Mouse (Mus musculus) MEL (cell line): ENCODE results near the gene Pla2g2c.

Source experiments
- MAX ChIP-seq: IDR thresholded peaks from 2 replicates; pipeline ENCODE4 v1.6.1; 2011; ENCODE audit warnings: low read length, improper control_type of control experiment
- POLR2A ChIP-seq, 2 experiments: IDR thresholded peaks; 2 replicates each; pipeline ENCODE4 v1.6.1; 2011 to 2012; ENCODE audit warnings: low read length in 2 of 2, mild to moderate bottlenecking in 2 of 2, control low read depth in 1 of 2, improper control_type of control experiment in 1 of 2, low read depth in 1 of 2, moderate library complexity in 1 of 2; ENCODE audit not compliant: control insufficient read depth in 1 of 2, insufficient read depth in 1 of 2, poor library complexity in 1 of 2

- no peak for TF ChIP-seq MAX
- TF ChIP-seq POLR2A (IDR thresholded peaks at IDR 0.05; ENCODE audit: control insufficient read depth in 1 of 2, insufficient read depth in 1 of 2, low read depth in 1 of 2, low read length in 2 of 2, poor library complexity in 1 of 2), result no peak
These were observed 21.3 kb downstream of the Pla2g2c start for GRCm38 (mm10) chr4:138745884-138746283.
